Mouse (Mus musculus) spleen, postnatal 0 days (tissue): ENCODE measurements around the gene Eid3. TPM values are rescaled to one million over a fixed set of nuclear protein-coding genes. Genes with fewer than 3 reads are reported as not detected.

Experiments used
- polyA plus RNA-seq: library from polyadenylated mRNA; unstranded; fragments of >200 nt; fragmentation: Nextera tagmentation; extraction: Ambion mirVana; gene quantifications from 2 replicates; pipeline ENCODE4 v1.2.1, GENCODE M21; 2015

Gene Eid3
- polyA plus RNA-seq = 0.12 and 0.16 TPM in 2 replicates

DNA sequence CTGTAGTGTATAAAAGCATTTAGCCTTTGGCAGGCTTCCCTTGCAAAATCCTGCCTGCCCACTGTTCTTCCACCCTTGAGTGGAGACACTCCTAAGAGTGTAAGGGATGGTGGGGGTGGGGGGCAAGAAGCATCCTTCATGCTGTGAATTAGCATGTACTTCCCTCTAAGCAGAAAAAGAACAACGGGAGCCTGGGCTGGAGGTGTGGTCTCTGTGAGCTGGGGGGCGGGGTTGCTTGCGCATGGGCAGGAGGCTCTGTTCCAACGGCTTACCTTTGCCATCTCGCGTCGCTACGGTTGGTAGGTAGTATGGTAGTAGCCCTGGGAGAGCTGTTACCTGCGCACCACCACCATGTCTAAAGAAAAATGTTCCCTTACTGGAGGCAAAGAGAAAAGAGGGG is at the start of gene Eid3:
Gene Eid3, plus strand, starts transcription at position 271 of the 400 bp plus-strand sequence.

GRCm38 (mm10) chr10:82833926-82834325 is 32.5 kb upstream of the Eid3 start, which contains the start of gene Txnrd1:
Gene Txnrd1, plus strand, starts transcription at chr10:82833951.

Other genes starting within 250 kb of the Eid3 start
- 38.2 and 50.5 TPM in 2 replicates for gene 1190007I07Rik, start 243.4 kb upstream of the Eid3 start, polyA plus RNA-seq
- 44.5 and 44.8 TPM in 2 replicates for gene Tdg, start 236.8 kb upstream of the Eid3 start, polyA plus RNA-seq
- 0.77 and 1.4 TPM in 2 replicates for gene Glt8d2, start 176.0 kb upstream of the Eid3 start, polyA plus RNA-seq
- 15.6 and 18.7 TPM in 2 replicates for gene Hcfc2, start 170.5 kb upstream of the Eid3 start, polyA plus RNA-seq
- gene Nfyb, start 102.5 kb upstream of the Eid3 start, polyA plus RNA-seq = 37.0 and 42.9 TPM in 2 replicates
- gene Txnrd1, start 32.7 kb upstream of the Eid3 start, polyA plus RNA-seq = 34.6 and 35.5 TPM in 2 replicates
- 1.9 TPM in 2 replicates for gene Chst11, start 118.9 kb downstream of the Eid3 start, polyA plus RNA-seq